Mouse (Mus musculus): Measurements from ENCODE around the gene Gm47969. TPM values are rescaled to one million over a fixed set of nuclear protein-coding genes. Genes with fewer than 3 reads are reported as not detected.
A peak's percentile ranks its signal among the peaks of the same experiment; 100 is the strongest.

Gm47969 gene
- total RNA-seq, 4 experiments from 2014 or later = not detected

- no peak for DNase-seq (ENCODE audit: low spot score in 2 of 2)
Measured at GRCm38 (mm10) chr1:83075526-83076189, 30.9 kb downstream of the Gm47969 start.

GRCm38 (mm10) chr1:83076190-83076917 is 31.6 kb downstream of the Gm47969 start:
- peak in 1 of 2 experiments; percentile 13 for DNase-seq (ENCODE audit: low spot score in 2 of 2)

GRCm38 (mm10) chr1:83077016-83077415 is 32.3 kb downstream of the Gm47969 start:
- no peak for DNase-seq (ENCODE audit: low spot score in 2 of 2)

GRCm38 (mm10) chr1:83084790-83085189 is 40.1 kb downstream of the Gm47969 start:
- DNase-seq (ENCODE audit: low spot score in 2 of 2) = no peak

GRCm38 (mm10) chr1:83091268-83091667 is 46.5 kb downstream of the Gm47969 start:
- DNase-seq (ENCODE audit: low spot score in 2 of 2) = no peak

Other genes with a start within 250 kb of the Gm47969 start
- gene Agfg1, start 205.4 kb upstream of the Gm47969 start, total RNA-seq (2022) = 10 to 100 TPM; 61.6 to 70.6 (median 67.7) TPM
- gene A030005L19Rik, start 131.6 kb upstream of the Gm47969 start, total RNA-seq (2022) = 1 to 10 TPM in 1 of 4 experiments, under 1 TPM in 1, not detected in 2; 0.70 to 1.6 TPM
- not detected for gene A030014E15Rik, start 120.0 kb upstream of the Gm47969 start, total RNA-seq (2022)
- not detected for gene Gm6217, start 113.5 kb upstream of the Gm47969 start, total RNA-seq (2022)
- gene A030003K21Rik, start 101.5 kb upstream of the Gm47969 start, total RNA-seq (2022) = not detected
- not detected for gene Gm7544, start 88.9 kb upstream of the Gm47969 start, total RNA-seq (2022)
- gene Gm47955, start 84.6 kb upstream of the Gm47969 start, total RNA-seq (2022) = not detected
- not detected for gene Gm47959, start 44.4 kb upstream of the Gm47969 start, total RNA-seq (2022)
- 1 to 10 TPM; 1.4 to 2.3 (median 1.6) TPM for gene Slc19a3, start 6.5 kb upstream of the Gm47969 start, total RNA-seq (2022)
- not detected for gene Krtap28-10, start 2.5 kb upstream of the Gm47969 start, total RNA-seq (2022)
- gene A030005K14Rik, start 14.4 kb downstream of the Gm47969 start, total RNA-seq (2022) = not detected
- gene Krtap28-13, start 16.0 kb downstream of the Gm47969 start, total RNA-seq (2022) = under 1 TPM in 1 of 4 experiments, not detected in 3; 0.33 TPM
- not detected for gene Ccl20, start 71.8 kb downstream of the Gm47969 start, total RNA-seq (2022)
- gene Daw1, start 114.8 kb downstream of the Gm47969 start, total RNA-seq (2022) = 1 to 10 TPM in 2 of 4 experiments, under 1 TPM in 2; 0.66 to 1.6 (median 1.1) TPM